Mouse (Mus musculus) testis, adult 2 months (tissue): ENCODE results near the gene Pitpna.

Experiments used
- CTCF ChIP-seq: fragments of 200-500 bp; IDR thresholded peaks from 2 replicates; pipeline ENCODE4 v1.5.1; 2012; ENCODE audit warnings: low read depth, mild to moderate bottlenecking, inconsistent platforms, low read length, moderate library complexity; ENCODE audit not compliant: control insufficient read depth, insufficient read depth, insufficient replicate concordance
- POLR2A ChIP-seq: fragments of 200-500 bp; IDR thresholded peaks from 2 replicates; pipeline ENCODE4 v1.6.1; 2012; ENCODE audit warnings: low read depth, mild to moderate bottlenecking, inconsistent platforms, low read length, moderate library complexity; ENCODE audit not compliant: control insufficient read depth

GRCm38 (mm10) chr11:75575560-75576123 is 12.3 kb upstream of the Pitpna start:
- no peak for TF ChIP-seq POLR2A
- TF ChIP-seq CTCF: no peak
